Mouse (Mus musculus) stomach, postnatal 0 days (tissue): ENCODE results near the gene Nudt13. TPM values are rescaled to one million over a fixed set of nuclear protein-coding genes. Genes with fewer than 3 reads are reported as not detected.
A peak's percentile ranks its signal among the peaks of the same experiment; 100 is the strongest.
"Not testable (repeated sequence)": the region's sequence is repeated elsewhere in the genome, so short reads cannot be mapped to it uniquely, and the experiment has no call there.

ENCODE experiments used
- ATAC-seq: fragments of 200-750 bp; cut with Nextera tagmentation; 2 replicates; pipeline ENCODE4 v1.8.0; 2017; ENCODE audit not compliant: low FRiP score, low TSS enrichment
- DNase-seq: peaks from one replicate; pipeline ENCODE4 v3.0.0-alpha.2; 2016; ENCODE audit warnings: low spot score
- H3K27ac ChIP-seq: fragments of 300-500 bp; sonication (generic); replicated peaks from 2 replicates; pipeline ENCODE4 v1.5.1; 2014; ENCODE audit warnings: mild to moderate bottlenecking, control low read depth
- H3K27me3 ChIP-seq: fragments of 300-500 bp; sonication (generic); 2 replicates; pipeline ENCODE4 v1.6.1; 2014; ENCODE audit warnings: low read length; ENCODE audit not compliant: control insufficient read depth, insufficient read depth
- H3K36me3 ChIP-seq: fragments of 300-500 bp; sonication (generic); 2 replicates; pipeline ENCODE4 v1.6.1; 2014; ENCODE audit warnings: low read length, mixed read lengths; ENCODE audit not compliant: control insufficient read depth, insufficient read depth
- H3K4me1 ChIP-seq: fragments of 300-500 bp; sonication (generic); replicated peaks from 2 replicates; pipeline ENCODE4 v1.6.1; 2014; ENCODE audit warnings: antibody characterized with exemption; ENCODE audit not compliant: control insufficient read depth, insufficient read depth
- H3K4me2 ChIP-seq: fragments of 300-500 bp; sonication (generic); replicated peaks from 2 replicates; pipeline ENCODE4 v1.6.1; 2014; ENCODE audit warnings: low read depth, mild to moderate bottlenecking, control low read depth, moderate library complexity
- H3K4me3 ChIP-seq: fragments of 300-500 bp; sonication (generic); 2 replicates; pipeline ENCODE4 v1.5.1; 2014; ENCODE audit warnings: low read depth, low read length, control low read depth
- H3K9ac ChIP-seq: fragments of 300-500 bp; sonication (generic); 2 replicates; pipeline ENCODE4 v1.6.1; 2014; ENCODE audit warnings: mild to moderate bottlenecking, low read length, control low read depth, mixed read lengths
- H3K9me3 ChIP-seq: fragments of 300-500 bp; sonication (generic); 2 replicates; pipeline ENCODE4 v1.6.1; 2016; ENCODE audit warnings: low read length; ENCODE audit not compliant: control insufficient read depth
- CTCF ChIP-seq: IDR thresholded peaks from 2 replicates; pipeline ENCODE4 v1.5.1; 2016; ENCODE audit warnings: antibody characterized with exemption, low read depth, mild to moderate bottlenecking, moderate library complexity
- EP300 ChIP-seq: optimal IDR thresholded peaks from 2 replicates; pipeline ENCODE3; 2016; ENCODE audit warnings: antibody characterized with exemption
- WGBS: fragments of 180-500 bp; shearing (Covaris S2); extraction: QIAGEN DNeasy Blood & Tissue Kit; methylation state at CpG from one replicate; pipeline ENCODE4 v1.1.7; 2014; 5-methylcytosine and 5-hydroxymethylcytosine counted together
- polyA plus RNA-seq: library from polyadenylated mRNA; unstranded; fragments of >200 nt; fragmentation: Nextera tagmentation; extraction: Ambion mirVana; gene quantifications from 2 replicates; pipeline ENCODE4 v1.2.1, GENCODE M21; 2015

The Nudt13 gene
- polyA plus RNA-seq, 1 experiment from 2014 or later: 11.8 TPM

GRCm38 (mm10) chr14:20291391-20291790 lies 3.1 kb upstream of the Nudt13 start:
- ATAC-seq (peak; percentile 30), DNase-seq (peak; percentile 44)
- Histone ChIP-seq H3K27me3 (no peaks in the 10 kb centered on the region), H3K27ac (no peak overlapping the region), H3K4me3 (no peak overlapping the region), H3K9ac (no peak overlapping the region), H3K4me1 (peaks cover 2% of the 10 kb centered on the region; the same call in 1 of the 2 replicates), H3K4me2 (no peak overlapping the region), H3K36me3 (no peaks in the 10 kb centered on the region), H3K9me3 (no peaks in the 10 kb centered on the region)
- 33% methylated on average over 4 of the region's 4 CpGs for WGBS
- TF ChIP-seq CTCF (peak; percentile 14; the same call in 1 of the 2 replicates), EP300 (no peak)

- TF ChIP-seq EP300: no peak
- TF ChIP-seq CTCF: no peak
- Histone ChIP-seq H3K4me3 (peak overlapping the region; percentile 52), H3K4me1 (peaks cover 2% of the 10 kb centered on the region; the same call in 1 of the 2 replicates), H3K9ac (peak overlapping the region; percentile 28), H3K27me3 (no peaks in the 10 kb centered on the region), H3K4me2 (peak overlapping the region; percentile 64), H3K9me3 (no peaks in the 10 kb centered on the region), H3K27ac (no peak overlapping the region), H3K36me3 (no peaks in the 10 kb centered on the region)
- DNase-seq: no peak
- no peak for ATAC-seq
- 26% methylated on average over 8 of the region's 8 CpGs for WGBS
Measured at GRCm38 (mm10) chr14:20294947-20295346, 450 bp downstream of the Nudt13 start.

- no peak for ATAC-seq
- Histone ChIP-seq H3K9me3 (no peaks in the 10 kb centered on the region), H3K36me3 (no peaks in the 10 kb centered on the region), H3K27me3 (no peaks in the 10 kb centered on the region), H3K4me1 (no peaks in the 10 kb centered on the region), H3K9ac (no peak overlapping the region), H3K4me2 (no peak overlapping the region), H3K4me3 (no peak overlapping the region), H3K27ac (no peak overlapping the region)
- TF ChIP-seq CTCF (peak; percentile 43), EP300 (no peak)
- no peak for DNase-seq
- 79% methylated on average over 3 of the region's 3 CpGs for WGBS
Measured at GRCm38 (mm10) chr14:20297616-20298015, 3.1 kb downstream of the Nudt13 start.

- WGBS: 37% methylated on average over 3 of the region's 3 CpGs
- TF ChIP-seq EP300 (no peak), CTCF (no peak)
Measured at GRCm38 (mm10) chr14:20298131-20298530, 3.6 kb downstream of the Nudt13 start.

GRCm38 (mm10) chr14:20305085-20305484 lies 10.6 kb downstream of the Nudt13 start:
- H3K4me1 ChIP-seq, DNase-seq, H3K9me3 ChIP-seq, H3K36me3 ChIP-seq, H3K27ac ChIP-seq, H3K4me2 ChIP-seq, H3K4me3 ChIP-seq, ATAC-seq, H3K27me3 ChIP-seq, H3K9ac ChIP-seq: not testable (repeated sequence)
- 61% methylated on average over 2 of the region's 2 CpGs for WGBS

More at GRCm38 (mm10) chr14:20298131-20298530, 3.6 kb downstream of the Nudt13 start:
- Histone ChIP-seq H3K4me3 (no peak overlapping the region), H3K4me1 (no peaks in the 10 kb centered on the region), H3K9ac (no peak overlapping the region), H3K27ac (no peak overlapping the region), H3K27me3 (no peaks in the 10 kb centered on the region), H3K9me3 (no peaks in the 10 kb centered on the region), H3K4me2 (no peak overlapping the region), H3K36me3 (no peaks in the 10 kb centered on the region)
- ATAC-seq: peak; percentile 61; the same call in 1 of the 2 replicates
- no peak for DNase-seq

- H3K4me1 ChIP-seq: no peaks in the 10 kb centered on the region
- no peak overlapping the region for H3K27ac ChIP-seq
- DNase-seq (no peak), ATAC-seq (no peak)
- H3K9me3 ChIP-seq: no peaks in the 10 kb centered on the region
- TF ChIP-seq CTCF (no peak), EP300 (no peak)
- peaks cover 11% of the 10 kb centered on the region; the same call in 1 of the 2 replicates for H3K36me3 ChIP-seq
- H3K9ac ChIP-seq: no peak overlapping the region
- no peak overlapping the region for H3K4me2 ChIP-seq
- H3K4me3 ChIP-seq: no peak overlapping the region
- H3K27me3 ChIP-seq: no peaks in the 10 kb centered on the region
- 42% methylated on average over 1 of the region's 1 CpGs for WGBS
Measured at GRCm38 (mm10) chr14:20315137-20315536, 20.6 kb downstream of the Nudt13 start.
